Mouse (Mus musculus): ENCODE measurements around the gene Bach2. TPM values are rescaled to one million over a fixed set of nuclear protein-coding genes. Genes with fewer than 3 reads are reported as not detected.
A peak's percentile ranks its signal among the peaks of the same experiment; 100 is the strongest.

The Bach2 gene
- polyA plus RNA-seq, 1 experiment from 2014 or later = 8.2 TPM

- Histone ChIP-seq H3K9ac (ENCODE audit: low read length) (no peak overlapping the region), H3K36me3 (ENCODE audit: control insufficient read depth, insufficient read depth, low read length) (no peaks in the 10 kb centered on the region), H3K27me3 (ENCODE audit: control insufficient read depth, insufficient read depth, low read length) (no peaks in the 10 kb centered on the region), H3K27ac (replicated peaks in 1 of 2; ENCODE audit: control insufficient read depth in 1 of 2, insufficient read depth in 1 of 2, low read depth in 2 of 2, low read length in 2 of 2) (peak overlapping the region; percentile 8 to 12; a peak in 3 of 4 replicates), H3K4me1 (ENCODE audit: control insufficient read depth in 2 of 2, insufficient read depth in 2 of 2, low read length in 2 of 2) (peaks cover 62 to 79% of the 10 kb centered on the region in 2 experiments), H3K9me3 (ENCODE audit: control insufficient read depth, low read length) (no peaks in the 10 kb centered on the region), H3K4me3 (ENCODE audit: control insufficient read depth in 1 of 2, insufficient read depth in 1 of 2, low read depth in 1 of 2, low read length in 2 of 2) (no peak overlapping the region), H3K4me2 (ENCODE audit: low read length) (peak overlapping the region; percentile 28)
- 8% methylated on average over 7 of the region's 7 CpGs for WGBS
- no peak for ATAC-seq (ENCODE audit: insufficient number of reproducible peaks, insufficient read depth, low FRiP score, low read depth)
These were observed 8.2 kb downstream of the Bach2 start for GRCm38 (mm10) chr4:32246801-32247200.

GRCm38 (mm10) chr4:32247463-32248113 is 9.0 kb downstream of the Bach2 start:
- H3K27me3 ChIP-seq (ENCODE audit: control insufficient read depth, insufficient read depth, low read length) = no peaks in the 10 kb centered on the region
- no peak overlapping the region for H3K4me3 ChIP-seq (ENCODE audit: control insufficient read depth in 1 of 2, insufficient read depth in 1 of 2, low read depth in 1 of 2, low read length in 2 of 2)
- H3K4me2 ChIP-seq (ENCODE audit: low read length) = 0 out of 2 replicates have a peak overlapping the region, but pooled peaks have one; percentile 28
- H3K36me3 ChIP-seq (ENCODE audit: control insufficient read depth, insufficient read depth, low read length) = no peaks in the 10 kb centered on the region
- 31% methylated on average over 11 of the region's 11 CpGs for WGBS
- peak overlapping the region; percentile 5; the same call in 1 of the 2 replicates for H3K9ac ChIP-seq (ENCODE audit: low read length)
- no peaks in the 10 kb centered on the region for H3K9me3 ChIP-seq (ENCODE audit: control insufficient read depth, low read length)
- H3K4me1 ChIP-seq (ENCODE audit: control insufficient read depth in 2 of 2, insufficient read depth in 2 of 2, low read length in 2 of 2) = peaks cover 65 to 77% of the 10 kb centered on the region in 2 experiments
- no peak for ATAC-seq (ENCODE audit: insufficient number of reproducible peaks, insufficient read depth, low FRiP score, low read depth)
- H3K27ac ChIP-seq (replicated peaks in 1 of 2; ENCODE audit: control insufficient read depth in 1 of 2, insufficient read depth in 1 of 2, low read depth in 2 of 2, low read length in 2 of 2) = no peak overlapping the region

GRCm38 (mm10) chr4:32248236-32248635 is 9.6 kb downstream of the Bach2 start:
- H3K27ac ChIP-seq (replicated peaks in 1 of 2; ENCODE audit: control insufficient read depth in 1 of 2, insufficient read depth in 1 of 2, low read depth in 2 of 2, low read length in 2 of 2) = no peak overlapping the region
- H3K36me3 ChIP-seq (ENCODE audit: control insufficient read depth, insufficient read depth, low read length) = no peaks in the 10 kb centered on the region
- H3K4me1 ChIP-seq (ENCODE audit: control insufficient read depth in 2 of 2, insufficient read depth in 2 of 2, low read length in 2 of 2) = peaks cover 62 to 71% of the 10 kb centered on the region in 2 experiments
- H3K27me3 ChIP-seq (ENCODE audit: control insufficient read depth, insufficient read depth, low read length) = no peaks in the 10 kb centered on the region
- WGBS = 30% methylated on average over 6 of the region's 6 CpGs
- peak overlapping the region; percentile 5; the same call in 1 of the 2 replicates for H3K9ac ChIP-seq (ENCODE audit: low read length)
- no peak overlapping the region for H3K4me2 ChIP-seq (ENCODE audit: low read length)
- no peaks in the 10 kb centered on the region for H3K9me3 ChIP-seq (ENCODE audit: control insufficient read depth, low read length)
- ATAC-seq (ENCODE audit: insufficient number of reproducible peaks, insufficient read depth, low FRiP score, low read depth) = no peak
- H3K4me3 ChIP-seq (ENCODE audit: control insufficient read depth in 1 of 2, insufficient read depth in 1 of 2, low read depth in 1 of 2, low read length in 2 of 2) = no peak overlapping the region

- Histone ChIP-seq H3K9me3 (ENCODE audit: control insufficient read depth, low read length) (no peaks in the 10 kb centered on the region), H3K9ac (ENCODE audit: low read length) (0 out of 2 replicates have a peak overlapping the region, but pooled peaks have one; percentile 13), H3K27me3 (ENCODE audit: control insufficient read depth, insufficient read depth, low read length) (no peaks in the 10 kb centered on the region), H3K4me1 (ENCODE audit: control insufficient read depth in 2 of 2, insufficient read depth in 2 of 2, low read length in 2 of 2) (peaks cover 57 to 66% of the 10 kb centered on the region in 2 experiments), H3K27ac (replicated peaks in 1 of 2; ENCODE audit: control insufficient read depth in 1 of 2, insufficient read depth in 1 of 2, low read depth in 2 of 2, low read length in 2 of 2) (no peak overlapping the region), H3K4me2 (ENCODE audit: low read length) (no peak overlapping the region), H3K4me3 (ENCODE audit: control insufficient read depth in 1 of 2, insufficient read depth in 1 of 2, low read depth in 1 of 2, low read length in 2 of 2) (no peak overlapping the region), H3K36me3 (ENCODE audit: control insufficient read depth, insufficient read depth, low read length) (no peaks in the 10 kb centered on the region)
- 63% methylated on average over 9 of the region's 9 CpGs for WGBS
- no peak for ATAC-seq (ENCODE audit: insufficient number of reproducible peaks, insufficient read depth, low FRiP score, low read depth)
These were observed 10.4 kb downstream of the Bach2 start for GRCm38 (mm10) chr4:32248990-32249393.

- no peaks in the 10 kb centered on the region for H3K36me3 ChIP-seq (ENCODE audit: control insufficient read depth, insufficient read depth, low read length)
- peak overlapping the region; percentile 58 for H3K9ac ChIP-seq (ENCODE audit: low read length)
- 59% methylated on average over 15 of the region's 15 CpGs for whole genome bisulfite sequencing
- H3K4me2 ChIP-seq (ENCODE audit: low read length) = peak overlapping the region; percentile 66
- H3K4me1 ChIP-seq (ENCODE audit: control insufficient read depth in 2 of 2, insufficient read depth in 2 of 2, low read length in 2 of 2) = peaks cover 50 to 59% of the 10 kb centered on the region in 2 experiments
- H3K4me3 ChIP-seq (ENCODE audit: control insufficient read depth in 1 of 2, insufficient read depth in 1 of 2, low read depth in 1 of 2, low read length in 2 of 2) = peak overlapping the region; percentile 24 to 25
- peak overlapping the region; percentile 90 to 96 for H3K27ac ChIP-seq (replicated peaks in 1 of 2; ENCODE audit: control insufficient read depth in 1 of 2, insufficient read depth in 1 of 2, low read depth in 2 of 2, low read length in 2 of 2)
- peak; percentile 58; the same call in 1 of the 2 replicates for ATAC-seq (ENCODE audit: insufficient number of reproducible peaks, insufficient read depth, low FRiP score, low read depth)
- H3K27me3 ChIP-seq (ENCODE audit: control insufficient read depth, insufficient read depth, low read length) = no peaks in the 10 kb centered on the region
- H3K9me3 ChIP-seq (ENCODE audit: control insufficient read depth, low read length) = no peaks in the 10 kb centered on the region
These were observed 11.2 kb downstream of the Bach2 start for GRCm38 (mm10) chr4:32249748-32250332.

- ATAC-seq (ENCODE audit: insufficient number of reproducible peaks, insufficient read depth, low FRiP score, low read depth) = peak; percentile 27; the same call in 1 of the 2 replicates
- Histone ChIP-seq H3K36me3 (ENCODE audit: control insufficient read depth, insufficient read depth, low read length) (no peaks in the 10 kb centered on the region), H3K9me3 (ENCODE audit: control insufficient read depth, low read length) (no peaks in the 10 kb centered on the region), H3K27me3 (ENCODE audit: control insufficient read depth, insufficient read depth, low read length) (no peaks in the 10 kb centered on the region), H3K4me2 (ENCODE audit: low read length) (peak overlapping the region; percentile 66), H3K4me3 (ENCODE audit: control insufficient read depth in 1 of 2, insufficient read depth in 1 of 2, low read depth in 1 of 2, low read length in 2 of 2) (peak overlapping the region; percentile 24 to 25), H3K27ac (replicated peaks in 1 of 2; ENCODE audit: control insufficient read depth in 1 of 2, insufficient read depth in 1 of 2, low read depth in 2 of 2, low read length in 2 of 2) (peak overlapping the region; percentile 90 to 96), H3K4me1 (ENCODE audit: control insufficient read depth in 2 of 2, insufficient read depth in 2 of 2, low read length in 2 of 2) (peaks cover 50 to 58% of the 10 kb centered on the region in 2 experiments), H3K9ac (ENCODE audit: low read length) (peak overlapping the region; percentile 58)
- WGBS = 5% methylated on average over 16 of the region's 16 CpGs
These were observed 11.9 kb downstream of the Bach2 start for GRCm38 (mm10) chr4:32250333-32251004.

- H3K9me3 ChIP-seq (ENCODE audit: control insufficient read depth, low read length) = no peaks in the 10 kb centered on the region
- ATAC-seq (ENCODE audit: insufficient number of reproducible peaks, insufficient read depth, low FRiP score, low read depth) = peak; percentile 71
- H3K36me3 ChIP-seq (ENCODE audit: control insufficient read depth, insufficient read depth, low read length) = no peaks in the 10 kb centered on the region
- peak overlapping the region; percentile 66 for H3K4me2 ChIP-seq (ENCODE audit: low read length)
- 1% methylated on average over 8 of the region's 8 CpGs for WGBS
- no peaks in the 10 kb centered on the region for H3K27me3 ChIP-seq (ENCODE audit: control insufficient read depth, insufficient read depth, low read length)
- H3K4me3 ChIP-seq (ENCODE audit: control insufficient read depth in 1 of 2, insufficient read depth in 1 of 2, low read depth in 1 of 2, low read length in 2 of 2) = peak overlapping the region; percentile 24 to 25
- peak overlapping the region; percentile 58 for H3K9ac ChIP-seq (ENCODE audit: low read length)
- peak overlapping the region; percentile 90 to 96 for H3K27ac ChIP-seq (replicated peaks in 1 of 2; ENCODE audit: control insufficient read depth in 1 of 2, insufficient read depth in 1 of 2, low read depth in 2 of 2, low read length in 2 of 2)
- peaks cover 50 to 58% of the 10 kb centered on the region in 2 experiments for H3K4me1 ChIP-seq (ENCODE audit: control insufficient read depth in 2 of 2, insufficient read depth in 2 of 2, low read length in 2 of 2)
These were observed 12.4 kb downstream of the Bach2 start for GRCm38 (mm10) chr4:32251005-32251365.
